Comparison of ENCODE assay signal across 8 mouse cellular contexts in the genomic region with DNA sequence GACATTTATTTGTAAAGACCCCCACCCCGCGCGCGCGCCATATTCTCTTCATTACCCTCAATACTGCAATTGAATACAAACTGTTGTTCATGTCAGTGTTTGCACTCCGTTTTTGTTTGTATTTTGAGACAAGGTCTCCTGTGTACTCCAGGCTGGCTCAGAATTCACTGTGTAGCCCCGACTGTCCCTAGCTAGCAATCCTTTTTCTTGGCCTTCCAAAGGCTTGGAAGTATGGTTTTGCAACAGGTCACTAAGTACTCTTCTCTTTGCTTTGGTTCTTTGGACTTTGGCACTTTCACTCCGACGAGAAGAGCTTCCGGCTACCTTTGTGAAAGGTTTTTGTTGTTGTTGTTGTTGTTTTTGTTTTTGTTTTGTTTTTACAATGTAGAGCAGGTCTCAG. TPM values are rescaled to one million over a fixed set of nuclear protein-coding genes. Genes with fewer than 3 reads are reported as not detected.
DNase-seq lines count a peak whose midpoint lies in the region; ATAC-seq and TF ChIP-seq lines count a peak whose summit lies in the region.

No protein-coding gene starts in this region.

- 14% methylated on average over 10 of the region's 10 CpGs for WGBS in heart, adult 2 months
- 33% methylated on average over 10 of the region's 10 CpGs for WGBS in forebrain, embryonic 15.5 days
- WGBS in small intestine, adult 2 months: 9% methylated on average over 10 of the region's 10 CpGs

- H3K36me3 ChIP-seq in heart, adult 2 months (ENCODE audit: control insufficient read depth, insufficient read depth, low read length): peaks cover 10% of the 10 kb centered on the region
- no peaks in the 10 kb centered on the region; the same call in 1 of the 2 replicates for H3K36me3 ChIP-seq in ES-Bruce4 (ENCODE audit: control insufficient read depth, insufficient read depth, low read length, poor library complexity, severe bottlenecking)
- no peaks in the 10 kb centered on the region for H3K36me3 ChIP-seq in forebrain, embryonic 15.5 days
- no peaks in the 10 kb centered on the region for H3K36me3 ChIP-seq in small intestine, adult 2 months (ENCODE audit: control insufficient read depth, insufficient read depth, low read length)

- no peaks in the 10 kb centered on the region for H3K27me3 ChIP-seq in heart, adult 2 months (ENCODE audit: control insufficient read depth, insufficient read depth, low read length)
- H3K27me3 ChIP-seq in ES-Bruce4 (ENCODE audit: control insufficient read depth, insufficient read depth, low read length, poor library complexity, severe bottlenecking): no peaks in the 10 kb centered on the region
- no peaks in the 10 kb centered on the region for H3K27me3 ChIP-seq in forebrain, embryonic 15.5 days
- H3K27me3 ChIP-seq in small intestine, adult 2 months (ENCODE audit: control insufficient read depth, insufficient read depth, low read length): no peaks in the 10 kb centered on the region

- peak overlapping the region; percentile 57 for H3K4me2 ChIP-seq in forebrain, embryonic 15.5 days (replicated peaks)

- TF ChIP-seq EP300 in heart, adult 2 months (IDR thresholded peaks at IDR 0.05; ENCODE audit: insufficient read depth, low read depth, low read length): no peak
- no peak for TF ChIP-seq EP300 in ES-Bruce4 (IDR thresholded peaks at IDR 0.05; ENCODE audit: insufficient read depth, low read depth, low read length)

- peaks cover 7% of the 10 kb centered on the region for H3K4me1 ChIP-seq in heart, adult 2 months (ENCODE audit: control insufficient read depth, insufficient read depth, low read length)
- no peaks in the 10 kb centered on the region for H3K4me1 ChIP-seq in ES-Bruce4 (ENCODE audit: control insufficient read depth, insufficient read depth, low read length)
- peaks cover 19% of the 10 kb centered on the region for H3K4me1 ChIP-seq in forebrain, embryonic 15.5 days
- H3K4me1 ChIP-seq in small intestine, adult 2 months (ENCODE audit: control insufficient read depth, insufficient read depth, insufficient read length, low read length): peaks cover 2% of the 10 kb centered on the region; the same call in 1 of the 2 replicates

- peak overlapping the region; percentile 63 for H3K9ac ChIP-seq in heart, adult 2 months (ENCODE audit: low read depth, low read length)
- H3K9ac ChIP-seq in ES-Bruce4 (ENCODE audit: low read depth, poor library complexity, severe bottlenecking): peak overlapping the region; percentile 84
- H3K9ac ChIP-seq in forebrain, embryonic 15.5 days (replicated peaks): peak overlapping the region; percentile 71

- ATAC-seq in forebrain, embryonic 15.5 days (replicated peaks): no peak

- no peak for TF ChIP-seq CTCF in heart, adult 2 months (IDR thresholded peaks at IDR 0.05)
- no peak for TF ChIP-seq CTCF in ES-Bruce4 (IDR thresholded peaks at IDR 0.05; ENCODE audit: low read depth, low read length)
- no peak for TF ChIP-seq CTCF in small intestine, adult 2 months (IDR thresholded peaks at IDR 0.05; ENCODE audit: extremely low read depth, insufficient read length, insufficient replicate concordance, low read depth, low read length)

- no peak for DNase-seq in heart, adult 2 months
- no peak for DNase-seq in heart, postnatal 14 days
- DNase-seq in kidney, postnatal 36 days: peak; percentile 37 to 51
- no peak for DNase-seq in natural killer cell, adult 2 months (ENCODE audit: low spot score in 2 of 2)
- no peak for DNase-seq in layer of hippocampus, postnatal 36 days

- H3K79me2 ChIP-seq in heart, adult 2 months (replicated peaks; ENCODE audit: control insufficient read depth, insufficient read depth, low read length): no peaks in the 10 kb centered on the region

- H3K9me3 ChIP-seq in ES-Bruce4 (replicated peaks; ENCODE audit: control insufficient read depth, insufficient read depth, low read length, poor library complexity, severe bottlenecking): no peaks in the 10 kb centered on the region
- no peaks in the 10 kb centered on the region for H3K9me3 ChIP-seq in forebrain, embryonic 15.5 days

- H3K4me3 ChIP-seq in heart, adult 2 months: peak overlapping the region; percentile 86
- peak overlapping the region; percentile 30; the same call in 1 of the 2 replicates for H3K4me3 ChIP-seq in ES-Bruce4 (ENCODE audit: low read depth, low read length)
- H3K4me3 ChIP-seq in forebrain, embryonic 15.5 days: peak overlapping the region; percentile 69
- H3K4me3 ChIP-seq in small intestine, adult 2 months (ENCODE audit: low read depth, low read length): peak overlapping the region; percentile 36; the same call in 1 of the 2 replicates

- no peak for TF ChIP-seq POLR2A in heart, adult 2 months (IDR thresholded peaks at IDR 0.05; ENCODE audit: insufficient read depth, low read depth, low read length)
- no peak for TF ChIP-seq POLR2A in ES-Bruce4 (IDR thresholded peaks at IDR 0.05; ENCODE audit: insufficient read depth, low read length)
- no peak for TF ChIP-seq POLR2A in small intestine, adult 2 months (IDR thresholded peaks at IDR 0.05; ENCODE audit: low read depth, low read length)

- H3K27ac ChIP-seq in heart, adult 2 months: peak overlapping the region; percentile 95
- H3K27ac ChIP-seq in ES-Bruce4 (ENCODE audit: insufficient read depth, low read length): no peak overlapping the region
- H3K27ac ChIP-seq in forebrain, embryonic 15.5 days (replicated peaks): no peak overlapping the region
- peak overlapping the region; percentile 89 for H3K27ac ChIP-seq in small intestine, adult 2 months (ENCODE audit: insufficient read depth, low read depth, low read length)

- intact Hi-C loops in heart, adult 2 months (cut with DNase I): loop anchor here (10.0 kb wide), 1 partner anchor 953 kb away; no protein-coding TSS in a partner anchor
- intact Hi-C loops in heart, postnatal 14 days (cut with DNase I): loop anchor here (10.0 kb wide), 1 partner anchor 963 kb away; a partner anchor contains a TSS

RNA-seq across cellular contexts. Expression of a gene that starts 1.2 kb away (rescaled TPM):
- total RNA-seq in heart, adult 2 months (2021): 10 to 100 TPM; 48.2 to 56.1 TPM
- polyA plus RNA-seq in heart, adult 2 months (2012; rRNA removed): 22.2 and 32.7 TPM in 2 replicates
- total RNA-seq in heart, postnatal 14 days (2021): 10 to 100 TPM; 41.8 to 46.6 TPM
- 26.0 and 28.7 TPM in 2 replicates for polyA plus RNA-seq in ES-Bruce4 (2011; ENCODE audit: insufficient read depth, insufficient read length, low read depth, missing spikeins)
- polyA plus RNA-seq in forebrain, embryonic 15.5 days (2015; fragmentation: Nextera tagmentation; extraction: Ambion mirVana): 40.0 and 44.1 TPM in 2 replicates
- polyA plus RNA-seq in small intestine, adult 2 months (2012; rRNA removed): 10.7 and 30.6 TPM in 2 replicates
- 10 to 100 TPM; 29.2 to 29.7 TPM for total RNA-seq in layer of hippocampus, postnatal 36 days (2021)

RNA-seq across cellular contexts. Expression of a gene that starts 1.2 kb away (rescaled TPM):
- 10 to 100 TPM; 10.2 to 12.2 TPM for total RNA-seq in heart, adult 2 months (2021)
- 6.5 and 11.9 TPM in 2 replicates for polyA plus RNA-seq in heart, adult 2 months (2012; rRNA removed)
- 10 to 100 TPM; 12.0 to 14.8 TPM for total RNA-seq in heart, postnatal 14 days (2021)
- polyA plus RNA-seq in ES-Bruce4 (2011; ENCODE audit: insufficient read depth, insufficient read length, low read depth, missing spikeins): 65.2 and 74.5 TPM in 2 replicates
- polyA plus RNA-seq in forebrain, embryonic 15.5 days (2015; fragmentation: Nextera tagmentation; extraction: Ambion mirVana): 32.6 and 35.6 TPM in 2 replicates
- 0.98 and 3.8 TPM in 2 replicates for polyA plus RNA-seq in small intestine, adult 2 months (2012; rRNA removed)
- 10 to 100 TPM; 23.1 to 23.4 TPM for total RNA-seq in layer of hippocampus, postnatal 36 days (2021)

Comparison
In these comparisons a context has a peak if more than half of its experiments do, and no peak if none do; other contexts are left out.
1. DNase-seq: peak in kidney, postnatal 36 days (2 of 2); none in heart, adult 2 months (0 of 2), heart, postnatal 14 days (0 of 2), natural killer cell, adult 2 months (0 of 2) and layer of hippocampus, postnatal 36 days (0 of 2).
2. H3K27ac ChIP-seq: peak in heart, adult 2 months (single experiment) and small intestine, adult 2 months (single experiment); none in ES-Bruce4 (single experiment) and forebrain, embryonic 15.5 days (single experiment).
3. H3K4me3 ChIP-seq: peak in every context shown above with its lines; median percentile 86 in heart, adult 2 months; 69 in forebrain, embryonic 15.5 days; 36 in small intestine, adult 2 months; 30 in ES-Bruce4.
4. Peak in every context shown above with its lines, with median percentiles within 50 percentile points of each other: H3K9ac ChIP-seq.